ENCODE assay signal across 14 mouse cellular contexts in genomic region chr14:62865405-62865804, GRCm38 (mm10). TPM values are rescaled to one million over a fixed set of nuclear protein-coding genes. Genes with fewer than 3 reads are reported as not detected.
DNase-seq lines count a peak whose midpoint lies in the region; ATAC-seq and TF ChIP-seq lines count a peak whose summit lies in the region.
"Had no signal": no experiment of that assay in that cellular context is flagged by ENCODE, and none has a peak within 500 bp of the region (broad histone marks: within the 10 kb centered on the region; RNA-seq: fewer than 3 reads in every experiment).

No protein-coding gene starts in this region.

- no peak for DNase-seq in gastrocnemius, adult 2 months
- DNase-seq in gastrocnemius, postnatal 10 days, result no peak
- peak; percentile 24 for DNase-seq in G1E (ENCODE audit: low spot score)
- DNase-seq in cerebellum, postnatal 14 days, result no peak
- DNase-seq: cerebellum, adult 9-11 months; kidney, postnatal 14 days; lung, postnatal 4 days had no signal

- peaks cover 93% of the 10 kb centered on the region for H3K79me2 ChIP-seq in macrophage (ENCODE audit: inconsistent target)

- 27% methylated on average over 2 of the region's 2 CpGs for WGBS in liver, embryonic 15.5 days (ENCODE audit: insufficient replicate concordance)
- 25% methylated on average over 2 of the region's 2 CpGs for WGBS in liver, embryonic 12.5 days (ENCODE audit: insufficient replicate concordance)
- WGBS in macrophage (ENCODE audit: missing documents), result 0% methylated on average over 2 of the region's 2 CpGs

- no peaks in the 10 kb centered on the region for H3K27me3 ChIP-seq in liver, embryonic 15.5 days
- no peaks in the 10 kb centered on the region for H3K27me3 ChIP-seq in liver, embryonic 12.5 days (replicated peaks)
- no peaks in the 10 kb centered on the region for H3K27me3 ChIP-seq in G1E (ENCODE audit: insufficient read depth, low read length)
- H3K27me3 ChIP-seq: embryonic facial prominence, embryonic 12.5 days; hindbrain, embryonic 15.5 days had no signal

- H3K9ac ChIP-seq in liver, embryonic 15.5 days, result no peak overlapping the region
- no peak overlapping the region for H3K9ac ChIP-seq in liver, embryonic 12.5 days
- H3K9ac ChIP-seq: embryonic facial prominence, embryonic 12.5 days; hindbrain, embryonic 15.5 days had no signal

- no peaks in the 10 kb centered on the region for H3K9me3 ChIP-seq in liver, embryonic 15.5 days (replicated peaks)
- 0 out of 2 replicates have a peak, but pooled peaks cover 5% of the 10 kb centered on the region for H3K9me3 ChIP-seq in liver, embryonic 12.5 days (replicated peaks)
- H3K9me3 ChIP-seq in G1E (replicated peaks), result no peaks in the 10 kb centered on the region
- H3K9me3 ChIP-seq: hindbrain, embryonic 15.5 days had no signal

- no peaks in the 10 kb centered on the region; the same call in 1 of the 2 replicates for H3K36me3 ChIP-seq in liver, embryonic 15.5 days (replicated peaks)
- H3K36me3 ChIP-seq in liver, embryonic 12.5 days, result 0 out of 2 replicates have a peak, but pooled peaks cover 2% of the 10 kb centered on the region
- H3K36me3 ChIP-seq in G1E (replicated peaks) (no peaks in the 10 kb centered on the region), macrophage (ENCODE audit: inconsistent target) (peaks cover 9% of the 10 kb centered on the region; the same call in 1 of the 2 replicates)
- H3K36me3 ChIP-seq: embryonic facial prominence, embryonic 12.5 days; hindbrain, embryonic 15.5 days had no signal

- no peak for TF ChIP-seq CTCF in gastrocnemius, adult 2 months (IDR thresholded peaks at IDR 0.05)
- TF ChIP-seq CTCF in G1E (IDR thresholded peaks at IDR 0.05; ENCODE audit: low read depth, low read length), result no peak

- H3K27ac ChIP-seq in gastrocnemius, adult 2 months, result peak overlapping the region; percentile 24; the same call in 1 of the 2 replicates
- H3K27ac ChIP-seq in liver, embryonic 15.5 days (replicated peaks), result peak overlapping the region; percentile 15
- no peak overlapping the region for H3K27ac ChIP-seq in liver, embryonic 12.5 days
- H3K27ac ChIP-seq in macrophage, result peak overlapping the region; percentile 98
- H3K27ac ChIP-seq: embryonic facial prominence, embryonic 12.5 days; hindbrain, embryonic 15.5 days had no signal

- no peak overlapping the region for H3K4me2 ChIP-seq in liver, embryonic 15.5 days
- H3K4me2 ChIP-seq in liver, embryonic 12.5 days, result no peak overlapping the region
- H3K4me2 ChIP-seq: embryonic facial prominence, embryonic 12.5 days; heart, embryonic 11.5 days; hindbrain, embryonic 15.5 days had no signal

- H3K4me3 ChIP-seq in gastrocnemius, adult 2 months, result no peak overlapping the region
- H3K4me3 ChIP-seq in liver, embryonic 15.5 days (replicated peaks), result no peak overlapping the region
- no peak overlapping the region for H3K4me3 ChIP-seq in liver, embryonic 12.5 days
- H3K4me3 ChIP-seq in G1E (ENCODE audit: low read depth, low read length), result no peak overlapping the region
- H3K4me3 ChIP-seq in macrophage (ENCODE audit: inconsistent target), result no peak overlapping the region
- H3K4me3 ChIP-seq: embryonic facial prominence, embryonic 12.5 days; hindbrain, embryonic 15.5 days had no signal

- ATAC-seq in liver, embryonic 15.5 days (ENCODE audit: insufficient read depth), result peak; percentile 9; the same call in 1 of the 2 replicates
- no peak; the same call in 1 of the 2 replicates for ATAC-seq in liver, embryonic 12.5 days
- peak; percentile 49; the same call in 1 of the 2 replicates for ATAC-seq in G1E (ENCODE audit: extremely low read depth, insufficient number of reproducible peaks, low FRiP score, poor library complexity, severe bottlenecking)
- ATAC-seq in activated CD4-positive, CD25-positive, alpha-beta regulatory T cell, adult 4 months, result no peak

- peaks cover 27% of the 10 kb centered on the region for H3K4me1 ChIP-seq in liver, embryonic 15.5 days (replicated peaks)
- H3K4me1 ChIP-seq in liver, embryonic 12.5 days, result peaks cover 28% of the 10 kb centered on the region
- H3K4me1 ChIP-seq in G1E (ENCODE audit: insufficient read depth, low read depth, low read length), result peaks cover 30% of the 10 kb centered on the region

- intact Hi-C loops in gastrocnemius, adult 2 months (cut with DNase I), result no loop called here

RNA-seq across cellular contexts. Expression of gene Wdfy2, which starts 27.9 kb away (rescaled TPM):
- 1 to 10 TPM; 8.0 TPM for total RNA-seq in gastrocnemius, adult 2 months (2021)
- total RNA-seq in gastrocnemius, postnatal 10 days (2021), result 10 to 100 TPM in 1 of 2 experiments, 1 to 10 TPM in 1; 8.9 to 10.1 TPM
- polyA plus RNA-seq in liver, embryonic 15.5 days (2015; fragmentation: Nextera tagmentation; extraction: Ambion mirVana), result 2.6 and 2.7 TPM in 2 replicates
- polyA plus RNA-seq in liver, embryonic 12.5 days (2016; fragmentation: Nextera tagmentation; extraction: Ambion mirVana), result 3.4 and 3.6 TPM in 2 replicates
- total RNA-seq in G1E (2014; fragmentation: Nextera tagmentation) (12.7 and 14.6 TPM in 2 replicates), G1E (2017) (9.8 and 10.3 TPM in 2 replicates)
- polyA plus RNA-seq in G1E (2012) (2.3 and 2.5 TPM in 2 replicates), macrophage (2018) (45.8 to 65.5 TPM (median 65.1 TPM) in 3 replicates)
- 100 to 1,000 TPM; 188 to 417 (median 275) TPM for total RNA-seq in macrophage (2018; cell fraction: chromatin; rRNA removed)
- total RNA-seq in macrophage (2018; cell fraction: cytosol; rRNA removed), result 100 to 1,000 TPM in 14 of 26 experiments, 10 to 100 TPM in 12; 81.4 to 123 (median 102) TPM
- 100 to 1,000 TPM; 184 to 344 (median 215) TPM for total RNA-seq in macrophage (2018; cell fraction: nucleus; rRNA removed)
- polyA plus RNA-seq in activated CD4-positive, CD25-positive, alpha-beta regulatory T cell, adult 4 months (2017; shearing (Covaris generic)), result 1 to 10 TPM; 3.9 to 4.5 TPM

Comparison
In these comparisons a context has a peak if more than half of its experiments do, and no peak if none do; other contexts are left out.
1. ATAC-seq: peak in liver, embryonic 15.5 days (single experiment) and G1E (single experiment); none in liver, embryonic 12.5 days (single experiment) and activated CD4-positive, CD25-positive, alpha-beta regulatory T cell, adult 4 months (single experiment).